Mouse (Mus musculus) heart, embryonic 12.5 days (tissue): ENCODE results near the gene Prkaa2. TPM values are rescaled to one million over a fixed set of nuclear protein-coding genes. Genes with fewer than 3 reads are reported as not detected.

ENCODE experiments used
- ATAC-seq: fragments of 200-750 bp; cut with Nextera tagmentation; 2 replicates; pipeline ENCODE4 v1.8.0; 2017; ENCODE audit warnings: moderate TSS enrichment, moderate library complexity; ENCODE audit not compliant: insufficient number of reproducible peaks, low FRiP score
- H3K27ac ChIP-seq: fragments of 300-500 bp; sonication (generic); 2 replicates; pipeline ENCODE4 v1.5.1; 2016; ENCODE audit warnings: mild to moderate bottlenecking, moderate library complexity; ENCODE audit not compliant: poor library complexity, severe bottlenecking
- H3K27me3 ChIP-seq: fragments of 300-500 bp; sonication (generic); replicated peaks from 2 replicates; pipeline ENCODE4 v1.6.1; 2016; ENCODE audit warnings: mild to moderate bottlenecking, moderate library complexity
- H3K36me3 ChIP-seq: fragments of 300-500 bp; sonication (generic); 2 replicates; pipeline ENCODE4 v1.6.1; 2016; ENCODE audit warnings: mild to moderate bottlenecking, moderate library complexity
- H3K4me1 ChIP-seq: fragments of 300-500 bp; sonication (generic); replicated peaks from 2 replicates; pipeline ENCODE4 v1.6.1; 2016; ENCODE audit warnings: mild to moderate bottlenecking
- H3K4me2 ChIP-seq: fragments of 300-500 bp; sonication (generic); 2 replicates; pipeline ENCODE4 v1.6.1; 2016; ENCODE audit warnings: mild to moderate bottlenecking, moderate library complexity
- H3K4me3 ChIP-seq: fragments of 300-500 bp; sonication (generic); 2 replicates; pipeline ENCODE4 v1.5.1; 2016; ENCODE audit warnings: mild to moderate bottlenecking
- H3K9ac ChIP-seq: fragments of 300-500 bp; sonication (generic); 2 replicates; pipeline ENCODE4 v1.6.1; 2016; ENCODE audit warnings: mild to moderate bottlenecking, moderate library complexity
- H3K9me3 ChIP-seq: fragments of 300-500 bp; sonication (generic); replicated peaks from 2 replicates; pipeline ENCODE4 v1.6.1; 2016; ENCODE audit warnings: mild to moderate bottlenecking, moderate library complexity
- WGBS: fragments of 180-500 bp; shearing (Covaris S2); methylation state at CpG from one replicate; pipeline ENCODE4 v1.1.7; 2016; 5-methylcytosine and 5-hydroxymethylcytosine counted together
- polyA plus RNA-seq: library from polyadenylated mRNA; unstranded; fragments of >200 nt; fragmentation: Nextera tagmentation; extraction: Ambion mirVana; gene quantifications from 2 replicates; pipeline ENCODE4 v1.2.1, GENCODE M21; 2016

Gene Prkaa2
- polyA plus RNA-seq, 1 experiment from 2014 or later, result 48.2 TPM

GRCm38 (mm10) chr4:105149492-105149891 is 39.8 kb upstream of the Prkaa2 start:
- Histone ChIP-seq H3K9ac (no peak overlapping the region), H3K4me1 (no peaks in the 10 kb centered on the region), H3K36me3 (no peaks in the 10 kb centered on the region), H3K27me3 (0 out of 2 replicates have a peak, but pooled peaks cover 4% of the 10 kb centered on the region), H3K4me3 (no peak overlapping the region), H3K9me3 (no peaks in the 10 kb centered on the region), H3K27ac (no peak overlapping the region), H3K4me2 (no peak overlapping the region)
- ATAC-seq, result no peak
- 82% methylated on average over 7 of the region's 7 CpGs for WGBS

- H3K27ac ChIP-seq, result no peak overlapping the region
- H3K9ac ChIP-seq, result no peak overlapping the region
- H3K4me3 ChIP-seq, result no peak overlapping the region
- WGBS, result 73% methylated on average over 4 of the region's 4 CpGs
- no peaks in the 10 kb centered on the region for H3K27me3 ChIP-seq
- H3K9me3 ChIP-seq, result no peaks in the 10 kb centered on the region
- no peak overlapping the region for H3K4me2 ChIP-seq
- no peaks in the 10 kb centered on the region for H3K36me3 ChIP-seq
- no peak for ATAC-seq
- H3K4me1 ChIP-seq, result 0 out of 2 replicates have a peak, but pooled peaks cover 4% of the 10 kb centered on the region
Observed at GRCm38 (mm10) chr4:105133350-105134050, 23.8 kb upstream of the Prkaa2 start.

- no peak for ATAC-seq
- Histone ChIP-seq H3K9ac (no peak overlapping the region), H3K9me3 (no peaks in the 10 kb centered on the region), H3K36me3 (no peaks in the 10 kb centered on the region), H3K27ac (no peak overlapping the region), H3K4me3 (no peak overlapping the region), H3K4me1 (0 out of 2 replicates have a peak, but pooled peaks cover 4% of the 10 kb centered on the region), H3K4me2 (no peak overlapping the region), H3K27me3 (no peaks in the 10 kb centered on the region)
- 67% methylated on average over 9 of the region's 9 CpGs for WGBS
Observed at GRCm38 (mm10) chr4:105131756-105132314, 22.1 kb upstream of the Prkaa2 start.

GRCm38 (mm10) chr4:105129212-105129611 is 19.5 kb upstream of the Prkaa2 start:
- Histone ChIP-seq H3K27me3 (no peaks in the 10 kb centered on the region), H3K4me2 (no peak overlapping the region), H3K9ac (no peak overlapping the region), H3K4me3 (no peak overlapping the region), H3K36me3 (no peaks in the 10 kb centered on the region), H3K27ac (no peak overlapping the region), H3K9me3 (no peaks in the 10 kb centered on the region), H3K4me1 (0 out of 2 replicates have a peak, but pooled peaks cover 6% of the 10 kb centered on the region)
- ATAC-seq, result no peak
- 75% methylated on average over 7 of the region's 7 CpGs for WGBS

- H3K9ac ChIP-seq, result no peak overlapping the region
- H3K9me3 ChIP-seq, result no peaks in the 10 kb centered on the region
- 46% methylated on average over 8 of the region's 8 CpGs for whole genome bisulfite sequencing
- no peaks in the 10 kb centered on the region for H3K27me3 ChIP-seq
- no peak for ATAC-seq
- H3K27ac ChIP-seq, result no peak overlapping the region
- H3K4me3 ChIP-seq, result no peak overlapping the region
- H3K4me1 ChIP-seq, result peaks cover 13% of the 10 kb centered on the region
- no peak overlapping the region for H3K4me2 ChIP-seq
- H3K36me3 ChIP-seq, result no peaks in the 10 kb centered on the region
Observed at GRCm38 (mm10) chr4:105122429-105122828, 12.7 kb upstream of the Prkaa2 start.

- H3K9ac ChIP-seq, result no peak overlapping the region
- H3K4me1 ChIP-seq, result peaks cover 13% of the 10 kb centered on the region
- H3K27ac ChIP-seq, result no peak overlapping the region
- H3K9me3 ChIP-seq, result no peaks in the 10 kb centered on the region
- H3K4me3 ChIP-seq, result no peak overlapping the region
- no peaks in the 10 kb centered on the region for H3K27me3 ChIP-seq
- H3K36me3 ChIP-seq, result no peaks in the 10 kb centered on the region
- ATAC-seq, result no peak
- H3K4me2 ChIP-seq, result no peak overlapping the region
- 73% methylated on average over 6 of the region's 6 CpGs for WGBS
Observed at GRCm38 (mm10) chr4:105121081-105121480, 11.4 kb upstream of the Prkaa2 start.

GRCm38 (mm10) chr4:105113468-105113867 is 3.8 kb upstream of the Prkaa2 start:
- ATAC-seq, result no peak
- Histone ChIP-seq H3K9me3 (no peaks in the 10 kb centered on the region), H3K4me3 (no peak overlapping the region), H3K9ac (no peak overlapping the region), H3K27ac (no peak overlapping the region), H3K27me3 (no peaks in the 10 kb centered on the region), H3K36me3 (no peaks in the 10 kb centered on the region), H3K4me2 (no peak overlapping the region), H3K4me1 (peaks cover 18% of the 10 kb centered on the region)
- WGBS, result 80% methylated on average over 3 of the region's 3 CpGs

- no peaks in the 10 kb centered on the region for H3K9me3 ChIP-seq
- no peak overlapping the region for H3K4me3 ChIP-seq
- no peak overlapping the region for H3K9ac ChIP-seq
- 83% methylated on average over 5 of the region's 5 CpGs for WGBS
- no peak overlapping the region for H3K4me2 ChIP-seq
- H3K27ac ChIP-seq, result no peak overlapping the region
- no peaks in the 10 kb centered on the region for H3K36me3 ChIP-seq
- ATAC-seq, result no peak
- peaks cover 13% of the 10 kb centered on the region for H3K4me1 ChIP-seq
- no peaks in the 10 kb centered on the region for H3K27me3 ChIP-seq
Observed at GRCm38 (mm10) chr4:105113042-105113441, 3.4 kb upstream of the Prkaa2 start.

- Histone ChIP-seq H3K4me1 (peaks cover 12% of the 10 kb centered on the region), H3K36me3 (no peaks in the 10 kb centered on the region), H3K27me3 (0 out of 2 replicates have a peak, but pooled peaks cover 3% of the 10 kb centered on the region), H3K9ac (no peak overlapping the region), H3K4me2 (no peak overlapping the region), H3K27ac (no peak overlapping the region), H3K9me3 (no peaks in the 10 kb centered on the region), H3K4me3 (no peak overlapping the region)
- no peak for ATAC-seq
- WGBS, result 78% methylated on average over 11 of the region's 11 CpGs
Observed at GRCm38 (mm10) chr4:105111770-105112169, 2.1 kb upstream of the Prkaa2 start.

- Histone ChIP-seq H3K4me1 (peaks cover 17% of the 10 kb centered on the region), H3K4me3 (peak overlapping the region; percentile 90), H3K9ac (peak overlapping the region; percentile 97; the same call in 1 of the 2 replicates), H3K36me3 (no peaks in the 10 kb centered on the region), H3K27ac (peak overlapping the region; percentile 94), H3K27me3 (0 out of 2 replicates have a peak, but pooled peaks cover 3% of the 10 kb centered on the region), H3K4me2 (peak overlapping the region; percentile 74), H3K9me3 (no peaks in the 10 kb centered on the region)
- no peak for ATAC-seq
- 57% methylated on average over 4 of the region's 4 CpGs for WGBS
Observed at GRCm38 (mm10) chr4:105110684-105111035, 970 bp upstream of the Prkaa2 start.

GRCm38 (mm10) chr4:105109990-105110683 is 447 bp upstream of the Prkaa2 start:
- H3K9ac ChIP-seq, result peak overlapping the region; percentile 97
- no peaks in the 10 kb centered on the region for H3K9me3 ChIP-seq
- peak overlapping the region; percentile 90 for H3K4me3 ChIP-seq
- peak overlapping the region; percentile 74 for H3K4me2 ChIP-seq
- no peaks in the 10 kb centered on the region for H3K36me3 ChIP-seq
- whole genome bisulfite sequencing, result 3% methylated on average over 24 of the region's 24 CpGs
- 0 out of 2 replicates have a peak, but pooled peaks cover 3% of the 10 kb centered on the region for H3K27me3 ChIP-seq
- peak; percentile 56 for ATAC-seq
- peaks cover 21% of the 10 kb centered on the region for H3K4me1 ChIP-seq
- H3K27ac ChIP-seq, result peak overlapping the region; percentile 94
